In the genomic region with DNA sequence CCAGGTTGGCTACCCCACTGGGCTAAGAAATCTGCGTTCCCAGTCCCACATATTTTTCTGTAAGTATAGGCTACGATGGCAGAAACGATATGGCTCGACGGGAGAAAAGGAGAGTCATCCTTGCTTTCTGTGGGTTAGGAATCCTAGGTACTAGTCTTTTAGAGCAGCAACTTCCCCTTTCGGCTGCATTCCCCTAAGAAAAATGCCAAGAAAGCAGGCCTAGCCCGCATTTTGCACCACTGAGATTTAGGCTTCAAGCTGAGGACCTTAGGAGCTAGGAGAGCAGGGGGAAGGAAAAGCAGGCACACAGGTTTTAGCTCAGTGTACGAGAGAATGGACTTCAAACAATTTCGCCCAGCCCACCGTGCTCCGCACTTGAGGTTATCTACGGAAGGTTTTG, we compare ENCODE assay signal across 8 mouse cellular contexts. TPM values are rescaled to one million over a fixed set of nuclear protein-coding genes. Genes with fewer than 3 reads are reported as not detected.
DNase-seq lines count a peak whose midpoint lies in the region; ATAC-seq and TF ChIP-seq lines count a peak whose summit lies in the region.

No protein-coding gene starts in this region.

- H3K27ac ChIP-seq in heart, embryonic 13.5 days (replicated peaks), result peak overlapping the region; percentile 98; the same call in 1 of the 2 replicates
- H3K27ac ChIP-seq in MEL (ENCODE audit: control insufficient read depth, low read depth, low read length), result peak overlapping the region; percentile 77
- no peak overlapping the region for H3K27ac ChIP-seq in forebrain, embryonic 16.5 days (ENCODE audit: low read length)
- H3K27ac ChIP-seq in liver, embryonic 14.5 days, result no peak overlapping the region
- H3K27ac ChIP-seq in olfactory bulb, adult 2 months (ENCODE audit: insufficient read depth, low read depth, low read length), result no peak overlapping the region

- peak overlapping the region; percentile 91 for H3K9ac ChIP-seq in heart, embryonic 13.5 days
- peak overlapping the region; percentile 62 for H3K9ac ChIP-seq in MEL (ENCODE audit: control insufficient read depth, low read depth, low read length, poor library complexity, severe bottlenecking)
- 0 out of 2 replicates have a peak overlapping the region, but pooled peaks have one; percentile 2 for H3K9ac ChIP-seq in forebrain, embryonic 16.5 days (replicated peaks; ENCODE audit: low read depth, low read length)
- H3K9ac ChIP-seq in liver, embryonic 14.5 days (replicated peaks), result peak overlapping the region; percentile 81

- no peaks in the 10 kb centered on the region for H3K9me3 ChIP-seq in heart, embryonic 13.5 days
- no peaks in the 10 kb centered on the region for H3K9me3 ChIP-seq in MEL (replicated peaks; ENCODE audit: insufficient read depth, low read length)
- H3K9me3 ChIP-seq in forebrain, embryonic 16.5 days (ENCODE audit: control insufficient read depth, low read length), result no peaks in the 10 kb centered on the region
- H3K9me3 ChIP-seq in liver, embryonic 14.5 days (ENCODE audit: control insufficient read depth, low read length), result no peaks in the 10 kb centered on the region

- TF ChIP-seq EP300 in MEL (IDR thresholded peaks at IDR 0.05; ENCODE audit: low read depth in 1 of 2, low read length in 2 of 2), result no peak
- no peak for TF ChIP-seq EP300 in liver, embryonic 14.5 days (IDR thresholded peaks at IDR 0.05; ENCODE audit: low read depth)

- H3K36me3 ChIP-seq in heart, embryonic 13.5 days, result peaks cover 15% of the 10 kb centered on the region
- peaks cover 4 to 11% of the 10 kb centered on the region in 2 experiments for H3K36me3 ChIP-seq in MEL (ENCODE audit: control insufficient read depth in 1 of 2, insufficient read depth in 2 of 2, low read length in 2 of 2)
- no peaks in the 10 kb centered on the region; the same call in 1 of the 2 replicates for H3K36me3 ChIP-seq in forebrain, embryonic 16.5 days (ENCODE audit: control insufficient read depth, insufficient read depth)
- no peaks in the 10 kb centered on the region; the same call in 1 of the 2 replicates for H3K36me3 ChIP-seq in liver, embryonic 14.5 days (replicated peaks; ENCODE audit: control insufficient read depth, insufficient read depth, low read depth)

- peak overlapping the region; percentile 62 for H3K4me3 ChIP-seq in heart, embryonic 13.5 days
- H3K4me3 ChIP-seq in MEL (ENCODE audit: control insufficient read depth in 1 of 2, insufficient read depth in 1 of 2, low read depth in 2 of 2, low read length in 2 of 2), result peak overlapping the region; percentile 76 to 97
- peak overlapping the region; percentile 63 for H3K4me3 ChIP-seq in forebrain, embryonic 16.5 days (replicated peaks; ENCODE audit: low read length)
- peak overlapping the region; percentile 69 to 90 for H3K4me3 ChIP-seq in liver, embryonic 14.5 days (ENCODE audit: insufficient read depth in 1 of 2, low read depth in 2 of 2, low read length in 2 of 2)
- peak overlapping the region; percentile 55 for H3K4me3 ChIP-seq in olfactory bulb, adult 2 months (ENCODE audit: insufficient read depth, low read depth, low read length)

- H3K4me1 ChIP-seq in heart, embryonic 13.5 days, result peaks cover 16% of the 10 kb centered on the region
- H3K4me1 ChIP-seq in MEL (ENCODE audit: control insufficient read depth in 1 of 2, insufficient read depth in 2 of 2, low read length in 2 of 2), result no peaks in the 10 kb centered on the region
- H3K4me1 ChIP-seq in forebrain, embryonic 16.5 days (replicated peaks; ENCODE audit: control insufficient read depth, insufficient read depth, low read length), result no peaks in the 10 kb centered on the region
- peaks cover 5 to 7% of the 10 kb centered on the region in 2 experiments; a peak in 3 of 4 replicates for H3K4me1 ChIP-seq in liver, embryonic 14.5 days (replicated peaks; ENCODE audit: control insufficient read depth in 2 of 2, insufficient read depth in 2 of 2, low read length in 1 of 2)
- peaks cover 4% of the 10 kb centered on the region; the same call in 1 of the 2 replicates for H3K4me1 ChIP-seq in olfactory bulb, adult 2 months (ENCODE audit: control insufficient read depth, insufficient read depth, low read length)

- TF ChIP-seq RAD21 in MEL (IDR thresholded peaks at IDR 0.05; ENCODE audit: low read depth, low read length), result no peak

- peaks cover 17% of the 10 kb centered on the region for H3K79me2 ChIP-seq in MEL (ENCODE audit: control insufficient read depth, insufficient read depth, low read length, poor library complexity)

- ATAC-seq in heart, embryonic 13.5 days (ENCODE audit: extremely low read depth, insufficient number of reproducible peaks, low FRiP score, low TSS enrichment), result no peak
- no peak for ATAC-seq in forebrain, embryonic 16.5 days
- no peak for ATAC-seq in liver, embryonic 14.5 days (ENCODE audit: insufficient read depth)

- H3K4me2 ChIP-seq in heart, embryonic 13.5 days, result peak overlapping the region; percentile 72
- peak overlapping the region; percentile 58 for H3K4me2 ChIP-seq in forebrain, embryonic 16.5 days (ENCODE audit: low read length)
- peak overlapping the region; percentile 67 for H3K4me2 ChIP-seq in liver, embryonic 14.5 days (ENCODE audit: low read depth)

- H3K27me3 ChIP-seq in heart, embryonic 13.5 days (replicated peaks), result no peaks in the 10 kb centered on the region
- no peaks in the 10 kb centered on the region for H3K27me3 ChIP-seq in MEL (ENCODE audit: control insufficient read depth in 1 of 2, insufficient read depth in 2 of 2, low read length in 2 of 2)
- H3K27me3 ChIP-seq in forebrain, embryonic 16.5 days (replicated peaks; ENCODE audit: control insufficient read depth, insufficient read depth, low read length), result no peaks in the 10 kb centered on the region
- H3K27me3 ChIP-seq in liver, embryonic 14.5 days (ENCODE audit: control insufficient read depth, insufficient read depth, low read length), result no peaks in the 10 kb centered on the region

- no peak for TF ChIP-seq CTCF in MEL (IDR thresholded peaks at IDR 0.05 in 2 of 3, conservative IDR thresholded peaks at IDR 0.05 in 1 of 3; ENCODE audit: control insufficient read depth in 1 of 3, insufficient read depth in 1 of 3, low read depth in 2 of 3, low read length in 3 of 3, poor library complexity in 1 of 3, severe bottlenecking in 1 of 3)
- TF ChIP-seq CTCF in liver, embryonic 14.5 days (IDR thresholded peaks at IDR 0.05; ENCODE audit: low read depth), result no peak
- no peak for TF ChIP-seq CTCF in olfactory bulb, adult 2 months (IDR thresholded peaks at IDR 0.05; ENCODE audit: insufficient read depth, low read depth, low read length)

- no peak for TF ChIP-seq POLR2A in MEL (IDR thresholded peaks at IDR 0.05; ENCODE audit: control insufficient read depth in 1 of 2, insufficient read depth in 1 of 2, low read depth in 1 of 2, low read length in 2 of 2, poor library complexity in 1 of 2)
- no peak for TF ChIP-seq POLR2A in olfactory bulb, adult 2 months (IDR thresholded peaks at IDR 0.05; ENCODE audit: insufficient read depth, low read depth, low read length)

- DNase-seq in heart, postnatal 4 days, result no peak
- DNase-seq in MEL (ENCODE audit: low read depth, low spot score), result peak; percentile 68
- no peak for DNase-seq in liver, embryonic 14.5 days (ENCODE audit: low read depth in 3 of 3, low spot score in 3 of 3)
- no peak for DNase-seq in adrenal gland, adult 8-10 months
- no peak for DNase-seq in urinary bladder, postnatal 10 days (ENCODE audit: low spot score)

- 12% methylated on average over 12 of the region's 12 CpGs for WGBS in heart, embryonic 13.5 days
- 26% methylated on average over 12 of the region's 12 CpGs for WGBS in forebrain, embryonic 16.5 days
- 18% methylated on average over 12 of the region's 12 CpGs for WGBS in liver, embryonic 14.5 days (ENCODE audit: insufficient replicate concordance)
- WGBS in olfactory bulb, adult 2 months, result 28% methylated on average over 12 of the region's 12 CpGs

TF ChIP-seq in MEL, 35 proteins besides CTCF, POLR2A, EP300 and RAD21:
- TF ChIP-seq HCFC1 (IDR thresholded peaks at IDR 0.05; ENCODE audit: low read depth, low read length) (no peak), MYC (IDR thresholded peaks at IDR 0.05; ENCODE audit: low read depth, low read length) (0 out of 2 replicates have a peak, but pooled peaks have one; percentile 17), MEF2A (IDR thresholded peaks at IDR 0.05; ENCODE audit: extremely low read depth, insufficient replicate concordance, low read depth, low read length, poor library complexity, severe bottlenecking) (no peak)
TF ChIP-seq in MEL: peak in this region for 1.

RNA-seq across cellular contexts. Expression of a gene that starts 0.9 kb away (rescaled TPM):
- 16.5 and 17.8 TPM in 2 replicates for polyA plus RNA-seq in heart, embryonic 13.5 days (2015; fragmentation: Nextera tagmentation; extraction: Ambion mirVana)
- total RNA-seq in heart, postnatal 4 days (2021), result 10 to 100 TPM; 34.8 to 36.9 TPM
- total RNA-seq in MEL (2012; rRNA removed), result 14.5 and 14.9 TPM in 2 replicates
- polyA plus RNA-seq in MEL (2012; ENCODE audit: insufficient read depth in 1 of 2, insufficient read length in 2 of 2, low read depth in 1 of 2, low replicate concordance in 2 of 2, missing spikeins in 1 of 2), result 10 to 100 TPM in 1 of 2 experiments, not detected in 1; 16.0 TPM
- 11.4 and 13.5 TPM in 2 replicates for polyA plus RNA-seq in forebrain, embryonic 16.5 days (2015; fragmentation: Nextera tagmentation; extraction: Ambion mirVana)
- 6.0 and 8.2 TPM in 2 replicates for polyA plus RNA-seq in liver, embryonic 14.5 days (2012; rRNA removed)
- 9.9 and 10.2 TPM in 2 replicates for polyA plus RNA-seq in liver, embryonic 14.5 days (2014; fragmentation: Nextera tagmentation; extraction: Ambion mirVana)
- polyA plus RNA-seq in olfactory bulb, adult 2 months (2012; ENCODE audit: insufficient read depth, insufficient read length, low replicate concordance, missing spikeins), result not detected in 2 replicates
- total RNA-seq in adrenal gland, adult 8-10 months (2022), result 10 to 100 TPM; 24.7 to 32.3 (median 26.7) TPM

Comparison
In these comparisons a context has a peak if more than half of its experiments do, and no peak if none do; other contexts are left out.
1. H3K27ac ChIP-seq: peak in heart, embryonic 13.5 days (single experiment) and MEL (single experiment); none in forebrain, embryonic 16.5 days (single experiment), liver, embryonic 14.5 days (single experiment) and olfactory bulb, adult 2 months (single experiment).
2. H3K9ac ChIP-seq: peak in every context shown above with its lines; median percentile 91 in heart, embryonic 13.5 days; 81 in liver, embryonic 14.5 days; 62 in MEL; 2 in forebrain, embryonic 16.5 days.
3. Peak in every context shown above with its lines, with median percentiles within 50 percentile points of each other: H3K4me2 ChIP-seq and H3K4me3 ChIP-seq.